Mouse (Mus musculus) midbrain, embryonic 16.5 days (tissue): Measurements from ENCODE around the gene Gm37240. TPM values are rescaled to one million over a fixed set of nuclear protein-coding genes. Genes with fewer than 3 reads are reported as not detected.

Source experiments
- ATAC-seq: fragments of 200-750 bp; cut with Nextera tagmentation; 2 replicates; pipeline ENCODE4 v1.8.0; 2017; ENCODE audit warnings: moderate TSS enrichment
- H3K27ac ChIP-seq: fragments of 300-500 bp; sonication (generic); 2 replicates; pipeline ENCODE4 v1.5.1; 2014; ENCODE audit warnings: mild to moderate bottlenecking, low read length, mixed read lengths
- H3K27me3 ChIP-seq: fragments of 300-500 bp; sonication (generic); 2 replicates; pipeline ENCODE4 v1.6.1; 2014; ENCODE audit warnings: low read depth, low read length, mixed read lengths; ENCODE audit not compliant: control insufficient read depth, insufficient read depth
- H3K36me3 ChIP-seq: fragments of 300-500 bp; sonication (generic); 2 replicates; pipeline ENCODE4 v1.6.1; 2014; ENCODE audit warnings: mild to moderate bottlenecking, low read length, moderate library complexity, mixed read lengths; ENCODE audit not compliant: control insufficient read depth, insufficient read depth
- H3K4me1 ChIP-seq: fragments of 300-500 bp; sonication (generic); 2 replicates; pipeline ENCODE4 v1.6.1; 2014; ENCODE audit warnings: mild to moderate bottlenecking, low read length, mixed read lengths; ENCODE audit not compliant: control insufficient read depth, insufficient read depth
- H3K4me2 ChIP-seq: fragments of 300-500 bp; sonication (generic); 2 replicates; pipeline ENCODE4 v1.6.1; 2014; ENCODE audit warnings: mild to moderate bottlenecking, low read length, mixed read lengths
- H3K4me3 ChIP-seq: fragments of 300-500 bp; sonication (generic); 2 replicates; pipeline ENCODE4 v1.5.1; 2014; ENCODE audit warnings: low read depth, mild to moderate bottlenecking, low read length, moderate library complexity, mixed read lengths
- H3K9ac ChIP-seq: fragments of 300-500 bp; sonication (generic); 2 replicates; pipeline ENCODE4 v1.6.1; 2014; ENCODE audit warnings: low read depth, low read length, mixed read lengths
- H3K9me3 ChIP-seq: fragments of 300-500 bp; sonication (generic); replicated peaks from 2 replicates; pipeline ENCODE4 v1.6.1; 2014; ENCODE audit warnings: mild to moderate bottlenecking, low read length, mixed read lengths; ENCODE audit not compliant: control insufficient read depth, poor library complexity, severe bottlenecking
- WGBS: fragments of 180-500 bp; shearing (Covaris S2); extraction: QIAGEN DNeasy Blood & Tissue Kit; methylation state at CpG from one replicate; pipeline ENCODE4 v1.1.7; 2014; 5-methylcytosine and 5-hydroxymethylcytosine counted together
- microRNA counts: library from miRNA; unstranded; fragments of <30 nt; microRNA quantifications from one replicate; lab custom pipeline; 2016
- microRNA-seq: library from miRNA; unstranded; fragments of <30 nt; microRNA quantifications from one replicate; pipeline ENCODE4, GENCODE M21; 2017
- polyA plus RNA-seq: library from polyadenylated mRNA; unstranded; fragments of >200 nt; fragmentation: Nextera tagmentation; extraction: Ambion mirVana; gene quantifications from 2 replicates; pipeline ENCODE4 v1.2.1, GENCODE M21; 2015

Gm37240 gene
- polyA plus RNA-seq, 1 experiment from 2014 or later = 0.26 TPM

- Histone ChIP-seq H3K9me3 (no peaks in the 10 kb centered on the region), H3K4me2 (no peak overlapping the region), H3K27ac (no peak overlapping the region), H3K4me3 (no peak overlapping the region), H3K4me1 (no peaks in the 10 kb centered on the region), H3K36me3 (no peaks in the 10 kb centered on the region), H3K9ac (no peak overlapping the region), H3K27me3 (no peaks in the 10 kb centered on the region)
- ATAC-seq = no peak
- WGBS = 60% methylated on average over 5 of the region's 5 CpGs
Measured at GRCm38 (mm10) chr3:84447803-84448202, 1439.5 kb downstream of the Gm37240 start.

MicroRNAs within 50 kb of the gene (microRNA counts, 519-probe panel; counts per million panel counts)
- 1,789 counts per million, percentile 37 among the panel's probes with 10 or more counts for microRNA mmu-miR-466k (lab: Ali Mortazavi, UCI)

Small RNA genes lying within 50 kb of the gene (microRNA-seq; reads per million reads assigned to microRNA genes)
- gene Mir466k = not detected

Other genes starting within 250 kb of the Gm37240 start
- 0.22 and 0.38 TPM in 2 replicates for gene Fam160a1, start 70.2 kb downstream of the Gm37240 start, polyA plus RNA-seq
- gene Glt28d2, start within 50 bp of the Gm37240 start, polyA plus RNA-seq = 0.31 and 0.32 TPM in 2 replicates
- 15.6 and 16.1 TPM in 2 replicates for gene Sh3d19, start 83.6 kb upstream of the Gm37240 start, polyA plus RNA-seq
- not detected in 2 replicates for gene Prss48, start 115.0 kb upstream of the Gm37240 start, polyA plus RNA-seq